Mouse (Mus musculus) liver, embryonic 14.5 days (tissue): ENCODE measurements around the gene Reln. TPM values are rescaled to one million over a fixed set of nuclear protein-coding genes. Genes with fewer than 3 reads are reported as not detected.

Source experiments
- ATAC-seq: fragments of 200-750 bp; cut with Nextera tagmentation; 2 replicates; pipeline ENCODE4 v1.8.0; 2017; ENCODE audit warnings: moderate number of reproducible peaks, mild to moderate bottlenecking, moderate library complexity; ENCODE audit not compliant: insufficient read depth
- DNase-seq, 3 experiments: peaks; one replicate each; pipeline ENCODE4 v3.0.0-alpha.2; 2012 to 2013; ENCODE audit warnings: low read depth in 3 of 3, low spot score in 3 of 3
- H3K27ac ChIP-seq: fragments of 300-500 bp; sonication (generic); 2 replicates; pipeline ENCODE4 v1.5.1; 2014; ENCODE audit warnings: moderate library complexity, mild to moderate bottlenecking, control low read depth, inconsistent platforms
- H3K27me3 ChIP-seq: fragments of 300-500 bp; sonication (generic); 2 replicates; pipeline ENCODE4 v1.6.1; 2014; ENCODE audit warnings: mild to moderate bottlenecking, low read length, moderate library complexity; ENCODE audit not compliant: control insufficient read depth, insufficient read depth
- H3K36me3 ChIP-seq: fragments of 300-500 bp; sonication (generic); replicated peaks from 2 replicates; pipeline ENCODE4 v1.6.1; 2014; ENCODE audit warnings: low read depth; ENCODE audit not compliant: control insufficient read depth, insufficient read depth
- H3K4me1 ChIP-seq, 2 experiments: fragments of 200-500 bp in 1 of 2; fragments of 300-500 bp in 1 of 2; sonication (generic) in 1 of 2; replicated peaks; 2 replicates each; pipeline ENCODE4 v1.6.1; 2012 to 2014; ENCODE audit warnings: antibody characterized with exemption in 1 of 2, inconsistent platforms in 1 of 2, low read length in 1 of 2; ENCODE audit not compliant: control insufficient read depth in 2 of 2, insufficient read depth in 2 of 2
- H3K4me2 ChIP-seq: fragments of 300-500 bp; sonication (generic); 2 replicates; pipeline ENCODE4 v1.6.1; 2014; ENCODE audit warnings: low read depth, mild to moderate bottlenecking, control low read depth, moderate library complexity
- H3K4me3 ChIP-seq, 2 experiments: fragments of 200-500 bp in 1 of 2; fragments of 300-500 bp in 1 of 2; sonication (generic) in 1 of 2; 2 replicates each; pipeline ENCODE4 v1.5.1; 2012 to 2014; ENCODE audit warnings: low read depth in 2 of 2, low read length in 2 of 2, mild to moderate bottlenecking in 2 of 2, control low read depth in 1 of 2, inconsistent platforms in 1 of 2, moderate library complexity in 1 of 2; ENCODE audit not compliant: insufficient read depth in 1 of 2
- H3K9ac ChIP-seq: fragments of 300-500 bp; sonication (generic); replicated peaks from 2 replicates; pipeline ENCODE4 v1.6.1; 2014; ENCODE audit warnings: mild to moderate bottlenecking, control low read depth, moderate library complexity
- H3K9me3 ChIP-seq: fragments of 300-500 bp; sonication (generic); 2 replicates; pipeline ENCODE4 v1.6.1; 2016; ENCODE audit warnings: low read length, mixed read lengths; ENCODE audit not compliant: control insufficient read depth
- CTCF ChIP-seq: IDR thresholded peaks from 2 replicates; pipeline ENCODE4 v1.5.1; 2016; ENCODE audit warnings: antibody characterized with exemption, low read depth, control low read depth
- EP300 ChIP-seq: IDR thresholded peaks from 2 replicates; pipeline ENCODE4 v1.6.1; 2016; ENCODE audit warnings: antibody characterized with exemption, low read depth
- WGBS: fragments of 180-500 bp; shearing (Covaris S2); extraction: QIAGEN DNeasy Blood & Tissue Kit; methylation state at CpG from one replicate; pipeline ENCODE4 v1.1.7; 2014; ENCODE audit not compliant: insufficient replicate concordance; 5-methylcytosine and 5-hydroxymethylcytosine counted together
- polyA plus RNA-seq, 2 experiments: library from polyadenylated mRNA; depleted of rRNA in 1 of 2; stranded (reverse) in 1 of 2; unstranded in 1 of 2; fragments of >200 nt; fragmentation: Nextera tagmentation in 1 of 2; extraction: Ambion mirVana in 1 of 2; gene quantifications; 2 replicates each; pipeline versions ENCODE4 v1.2.1 to v1.2.3; 2012 to 2014

Reln gene
- polyA plus RNA-seq, 2 experiments, result 25.7 to 38.7 TPM

DNA sequence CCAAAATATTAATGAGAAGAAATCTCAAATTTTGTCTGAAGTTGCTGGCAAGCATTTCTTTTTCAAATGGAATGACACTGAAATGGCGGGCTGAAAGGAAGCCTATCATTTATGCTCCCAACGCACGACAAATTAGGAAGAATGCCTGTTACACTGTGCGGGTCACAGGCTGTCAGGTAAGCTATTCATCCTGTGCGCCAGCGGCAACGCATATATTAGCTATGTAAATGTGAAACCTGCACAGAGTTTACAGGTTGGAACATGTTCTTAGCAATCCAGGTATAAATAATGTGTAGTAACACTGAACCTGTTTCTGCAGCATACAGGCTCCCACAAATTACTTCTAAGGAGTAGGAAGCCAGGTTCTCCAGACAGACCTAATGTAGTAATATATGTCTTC lies 152.7 kb downstream of the Reln start:
- ATAC-seq (no peak), DNase-seq (no peak)
- Histone ChIP-seq H3K27ac (no peak overlapping the region), H3K27me3 (no peaks in the 10 kb centered on the region), H3K4me2 (no peak overlapping the region), H3K4me3 (no peak overlapping the region), H3K9ac (no peak overlapping the region), H3K36me3 (no peaks in the 10 kb centered on the region), H3K9me3 (no peaks in the 10 kb centered on the region), H3K4me1 (peaks cover 0 to 3% of the 10 kb centered on the region in 2 experiments; a peak in 1 of 4 replicates)
- 74% methylated on average over 7 of the region's 7 CpGs for WGBS
- no peak for TF ChIP-seq CTCF
- TF ChIP-seq EP300, result no peak

DNA sequence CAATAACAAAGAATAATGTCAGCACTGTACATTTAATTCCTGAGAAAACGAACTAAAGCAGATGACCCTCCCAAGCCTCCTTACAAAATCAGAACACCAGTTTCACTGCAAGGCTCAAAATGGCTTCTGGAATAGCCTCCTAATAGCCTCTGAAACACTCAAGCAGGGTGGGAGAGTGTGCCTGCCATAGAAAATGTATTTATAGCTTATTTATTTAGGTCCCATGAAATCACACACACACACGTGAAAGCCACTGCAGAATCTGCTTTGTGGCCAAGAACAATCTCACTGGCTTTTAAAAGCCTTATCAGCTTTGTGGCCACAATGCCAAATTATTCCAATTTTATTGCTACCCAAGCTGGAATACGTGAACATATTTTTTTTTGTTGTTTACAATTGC lies 154.2 kb downstream of the Reln start:
- no peak overlapping the region for H3K4me3 ChIP-seq
- no peaks in the 10 kb centered on the region for H3K27me3 ChIP-seq
- TF ChIP-seq EP300, result no peak
- TF ChIP-seq CTCF, result no peak
- no peak for DNase-seq
- H3K36me3 ChIP-seq, result no peaks in the 10 kb centered on the region
- no peaks in the 10 kb centered on the region; a peak in 1 of 4 replicates for H3K4me1 ChIP-seq
- no peak overlapping the region for H3K9ac ChIP-seq
- H3K27ac ChIP-seq, result no peak overlapping the region
- no peaks in the 10 kb centered on the region for H3K9me3 ChIP-seq
- WGBS, result 45% methylated on average over 3 of the region's 3 CpGs
- no peak overlapping the region for H3K4me2 ChIP-seq
- no peak for ATAC-seq

DNA sequence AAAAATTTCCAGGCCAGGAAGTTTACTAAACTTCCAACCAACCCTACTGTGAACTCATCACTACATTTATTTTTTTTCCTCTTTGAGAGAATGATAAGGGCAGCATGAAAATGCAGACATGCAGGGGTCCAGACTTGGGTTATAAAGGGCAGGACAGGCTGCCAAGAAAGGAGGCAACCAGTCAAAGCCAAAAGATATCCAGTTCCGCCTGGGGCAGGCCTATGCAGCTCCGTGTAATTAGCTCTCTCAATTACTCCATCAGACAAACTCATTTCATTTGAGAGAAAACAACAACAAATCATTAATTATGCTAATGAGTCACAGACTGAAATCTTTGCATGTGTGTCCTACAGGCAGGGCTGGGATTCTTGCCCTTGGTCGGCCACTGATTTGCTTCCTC lies 156.9 kb downstream of the Reln start:
- 76% methylated on average over 3 of the region's 3 CpGs for WGBS
- no peak for TF ChIP-seq CTCF
- no peak for TF ChIP-seq EP300
- Histone ChIP-seq H3K27ac (no peak overlapping the region), H3K36me3 (no peaks in the 10 kb centered on the region), H3K9ac (no peak overlapping the region), H3K4me3 (no peak overlapping the region), H3K4me2 (no peak overlapping the region), H3K27me3 (no peaks in the 10 kb centered on the region), H3K4me1 (no peaks in the 10 kb centered on the region), H3K9me3 (no peaks in the 10 kb centered on the region)
- DNase-seq (no peak), ATAC-seq (no peak)

DNA sequence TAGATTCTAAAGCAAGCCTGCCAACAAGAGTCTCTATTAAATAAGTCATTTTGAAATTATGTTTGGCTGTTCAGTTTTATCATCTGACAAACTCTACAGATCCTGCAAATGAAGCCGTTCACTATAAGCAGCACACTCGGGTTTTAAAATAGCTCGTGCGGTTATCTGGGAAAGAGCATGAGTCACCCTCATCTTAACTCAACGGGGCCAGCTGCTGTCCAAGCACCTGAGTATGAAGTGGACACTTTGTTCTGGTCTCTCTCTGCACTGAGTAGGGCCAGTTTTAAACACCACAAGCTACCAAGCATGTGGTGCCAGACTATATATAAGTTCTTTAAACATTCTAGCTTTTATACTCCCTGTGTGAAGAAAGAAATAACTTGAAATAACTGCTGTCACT lies 168.0 kb downstream of the Reln start:
- Histone ChIP-seq H3K27me3 (no peaks in the 10 kb centered on the region), H3K27ac (no peak overlapping the region), H3K4me1 (no peaks in the 10 kb centered on the region), H3K36me3 (no peaks in the 10 kb centered on the region), H3K9ac (no peak overlapping the region), H3K4me2 (no peak overlapping the region), H3K9me3 (no peaks in the 10 kb centered on the region), H3K4me3 (no peak overlapping the region)
- TF ChIP-seq CTCF, result no peak
- no peak for TF ChIP-seq EP300
- DNase-seq, result no peak
- WGBS, result 63% methylated on average over 5 of the region's 5 CpGs
- no peak for ATAC-seq

DNA sequence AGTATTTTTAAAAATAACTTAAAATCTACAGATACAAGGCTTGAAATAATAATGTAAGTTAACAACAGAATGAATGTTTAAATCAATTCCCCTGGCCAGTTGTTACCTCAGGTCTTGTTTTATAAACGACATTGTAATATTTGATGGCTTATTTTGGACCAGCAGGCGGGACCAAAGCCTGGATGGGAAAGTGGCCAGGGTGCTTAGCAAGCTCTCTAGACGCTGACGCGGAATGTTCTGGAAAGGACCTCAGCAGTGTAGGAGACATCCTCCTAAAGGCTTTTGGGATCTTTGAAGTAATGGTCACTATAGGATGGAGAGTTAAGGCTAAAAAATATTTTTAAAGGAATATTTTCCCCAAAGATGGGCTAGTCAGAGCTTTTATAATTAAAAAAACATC lies 173.2 kb downstream of the Reln start:
- H3K4me2 ChIP-seq, result no peak overlapping the region
- WGBS, result 70% methylated on average over 5 of the region's 5 CpGs
- ATAC-seq, result no peak
- H3K4me1 ChIP-seq, result no peaks in the 10 kb centered on the region
- no peak overlapping the region for H3K27ac ChIP-seq
- no peaks in the 10 kb centered on the region for H3K9me3 ChIP-seq
- H3K27me3 ChIP-seq, result no peaks in the 10 kb centered on the region
- no peak overlapping the region for H3K9ac ChIP-seq
- no peak overlapping the region for H3K4me3 ChIP-seq
- TF ChIP-seq CTCF, result no peak
- no peak for TF ChIP-seq EP300
- H3K36me3 ChIP-seq, result no peaks in the 10 kb centered on the region
- no peak for DNase-seq
